Mouse (Mus musculus): ENCODE measurements at regions not wholly inside any gene's neighbourhood (a gene's known extent, or its start where the extent isn't known, plus 50 kb on each side); places are given as distances from the start of the nearest gene placed in this dataset.
A peak's percentile ranks its signal among the peaks of the same experiment; 100 is the strongest.

GRCm38 (mm10) chr13:48094275-48095035, 166.6 kb upstream of the Id4 start:
- no peaks in the 10 kb centered on the region for H3K36me3 ChIP-seq (ENCODE audit: control insufficient read depth, insufficient read depth, low read length)
- no peak overlapping the region for H3K4me3 ChIP-seq (ENCODE audit: low read depth, low read length)
- no peaks in the 10 kb centered on the region for H3K9me3 ChIP-seq (ENCODE audit: control insufficient read depth, low read length)
- WGBS: 81% methylated on average over 16 of the region's 16 CpGs
- H3K27ac ChIP-seq (ENCODE audit: low read depth, low read length): no peak overlapping the region
- no peaks in the 10 kb centered on the region for H3K27me3 ChIP-seq (replicated peaks; ENCODE audit: control insufficient read depth, insufficient read depth, low read length)
- ATAC-seq (replicated peaks; ENCODE audit: low FRiP score): no peak
- DNase-seq (ENCODE audit: low spot score): no peak
- H3K4me1 ChIP-seq (replicated peaks; ENCODE audit: control insufficient read depth, insufficient read depth, low read length): no peaks in the 10 kb centered on the region
- no peak overlapping the region for H3K9ac ChIP-seq (ENCODE audit: low read depth, low read length)
- no peak overlapping the region for H3K4me2 ChIP-seq

GRCm38 (mm10) chr13:48102156-48102555, 158.9 kb upstream of the Id4 start:
- DNase-seq (ENCODE audit: low spot score) (no peak), ATAC-seq (replicated peaks; ENCODE audit: low FRiP score) (no peak)
- Histone ChIP-seq H3K27me3 (replicated peaks; ENCODE audit: control insufficient read depth, insufficient read depth, low read length) (no peaks in the 10 kb centered on the region), H3K4me3 (ENCODE audit: low read depth, low read length) (no peak overlapping the region), H3K9ac (ENCODE audit: low read depth, low read length) (no peak overlapping the region), H3K4me2 (no peak overlapping the region), H3K36me3 (ENCODE audit: control insufficient read depth, insufficient read depth, low read length) (no peaks in the 10 kb centered on the region), H3K27ac (ENCODE audit: low read depth, low read length) (no peak overlapping the region), H3K4me1 (replicated peaks; ENCODE audit: control insufficient read depth, insufficient read depth, low read length) (no peaks in the 10 kb centered on the region), H3K9me3 (ENCODE audit: control insufficient read depth, low read length) (no peaks in the 10 kb centered on the region)
- WGBS: 73% methylated on average over 8 of the region's 8 CpGs

GRCm38 (mm10) chr13:48102576-48102975, 158.5 kb upstream of the Id4 start:
- Histone ChIP-seq H3K4me3 (ENCODE audit: low read depth, low read length) (no peak overlapping the region), H3K9ac (ENCODE audit: low read depth, low read length) (no peak overlapping the region), H3K27me3 (replicated peaks; ENCODE audit: control insufficient read depth, insufficient read depth, low read length) (no peaks in the 10 kb centered on the region), H3K4me1 (replicated peaks; ENCODE audit: control insufficient read depth, insufficient read depth, low read length) (no peaks in the 10 kb centered on the region), H3K9me3 (ENCODE audit: control insufficient read depth, low read length) (no peaks in the 10 kb centered on the region), H3K36me3 (ENCODE audit: control insufficient read depth, insufficient read depth, low read length) (no peaks in the 10 kb centered on the region), H3K27ac (ENCODE audit: low read depth, low read length) (no peak overlapping the region), H3K4me2 (no peak overlapping the region)
- no peak for ATAC-seq (replicated peaks; ENCODE audit: low FRiP score)
- DNase-seq (ENCODE audit: low spot score): no peak
- WGBS: 60% methylated on average over 7 of the region's 7 CpGs

GRCm38 (mm10) chr13:48104766-48105165, 156.3 kb upstream of the Id4 start:
- 73% methylated on average over 6 of the region's 6 CpGs for WGBS
- no peaks in the 10 kb centered on the region for H3K27me3 ChIP-seq (replicated peaks; ENCODE audit: control insufficient read depth, insufficient read depth, low read length)

GRCm38 (mm10) chr13:48106946-48107345, 154.1 kb upstream of the Id4 start:
- Histone ChIP-seq H3K27ac (ENCODE audit: low read depth, low read length) (no peak overlapping the region), H3K4me3 (ENCODE audit: low read depth, low read length) (no peak overlapping the region), H3K36me3 (ENCODE audit: control insufficient read depth, insufficient read depth, low read length) (no peaks in the 10 kb centered on the region), H3K4me2 (no peak overlapping the region), H3K4me1 (replicated peaks; ENCODE audit: control insufficient read depth, insufficient read depth, low read length) (no peaks in the 10 kb centered on the region), H3K27me3 (replicated peaks; ENCODE audit: control insufficient read depth, insufficient read depth, low read length) (no peaks in the 10 kb centered on the region), H3K9ac (ENCODE audit: low read depth, low read length) (no peak overlapping the region), H3K9me3 (ENCODE audit: control insufficient read depth, low read length) (no peaks in the 10 kb centered on the region)
- no peak for DNase-seq (ENCODE audit: low spot score)
- 79% methylated on average over 5 of the region's 5 CpGs for WGBS
- ATAC-seq (replicated peaks; ENCODE audit: low FRiP score): no peak

More at GRCm38 (mm10) chr13:48104766-48105165, 156.3 kb upstream of the Id4 start:
- Histone ChIP-seq H3K4me3 (ENCODE audit: low read depth, low read length) (no peak overlapping the region), H3K9ac (ENCODE audit: low read depth, low read length) (no peak overlapping the region), H3K27ac (ENCODE audit: low read depth, low read length) (no peak overlapping the region), H3K4me2 (no peak overlapping the region), H3K36me3 (ENCODE audit: control insufficient read depth, insufficient read depth, low read length) (no peaks in the 10 kb centered on the region), H3K4me1 (replicated peaks; ENCODE audit: control insufficient read depth, insufficient read depth, low read length) (no peaks in the 10 kb centered on the region), H3K9me3 (ENCODE audit: control insufficient read depth, low read length) (no peaks in the 10 kb centered on the region)
- no peak for ATAC-seq (replicated peaks; ENCODE audit: low FRiP score)
- no peak for DNase-seq (ENCODE audit: low spot score)

GRCm38 (mm10) chr13:48115890-48116289, 145.1 kb upstream of the Id4 start:
- Histone ChIP-seq H3K36me3 (ENCODE audit: control insufficient read depth, insufficient read depth, low read length) (no peaks in the 10 kb centered on the region), H3K9me3 (ENCODE audit: control insufficient read depth, low read length) (no peaks in the 10 kb centered on the region), H3K4me1 (replicated peaks; ENCODE audit: control insufficient read depth, insufficient read depth, low read length) (no peaks in the 10 kb centered on the region), H3K9ac (ENCODE audit: low read depth, low read length) (no peak overlapping the region), H3K27ac (ENCODE audit: low read depth, low read length) (no peak overlapping the region), H3K4me2 (no peak overlapping the region), H3K4me3 (ENCODE audit: low read depth, low read length) (no peak overlapping the region), H3K27me3 (replicated peaks; ENCODE audit: control insufficient read depth, insufficient read depth, low read length) (no peaks in the 10 kb centered on the region)
- WGBS: 80% methylated on average over 7 of the region's 7 CpGs
- ATAC-seq (replicated peaks; ENCODE audit: low FRiP score) (no peak), DNase-seq (ENCODE audit: low spot score) (no peak)

- WGBS: 75% methylated on average over 6 of the region's 6 CpGs
- peaks cover 8% of the 10 kb centered on the region for H3K27me3 ChIP-seq (replicated peaks; ENCODE audit: control insufficient read depth, insufficient read depth, low read length)
- H3K27ac ChIP-seq (ENCODE audit: low read depth, low read length): no peak overlapping the region
- no peaks in the 10 kb centered on the region for H3K9me3 ChIP-seq (ENCODE audit: control insufficient read depth, low read length)
- no peak overlapping the region for H3K9ac ChIP-seq (ENCODE audit: low read depth, low read length)
- H3K4me2 ChIP-seq: no peak overlapping the region
- ATAC-seq (replicated peaks; ENCODE audit: low FRiP score) (no peak), DNase-seq (ENCODE audit: low spot score) (no peak)
- no peaks in the 10 kb centered on the region for H3K4me1 ChIP-seq (replicated peaks; ENCODE audit: control insufficient read depth, insufficient read depth, low read length)
- H3K4me3 ChIP-seq (ENCODE audit: low read depth, low read length): no peak overlapping the region
- H3K36me3 ChIP-seq (ENCODE audit: control insufficient read depth, insufficient read depth, low read length): no peaks in the 10 kb centered on the region
Observed at GRCm38 (mm10) chr13:48126582-48126981, 134.4 kb upstream of the Id4 start.

GRCm38 (mm10) chr13:48130724-48131123, 130.3 kb upstream of the Id4 start:
- no peaks in the 10 kb centered on the region for H3K4me1 ChIP-seq (replicated peaks; ENCODE audit: control insufficient read depth, insufficient read depth, low read length)
- no peak overlapping the region for H3K9ac ChIP-seq (ENCODE audit: low read depth, low read length)
- no peak for ATAC-seq (replicated peaks; ENCODE audit: low FRiP score)
- H3K4me3 ChIP-seq (ENCODE audit: low read depth, low read length): peak overlapping the region; percentile 10; the same call in 1 of the 2 replicates
- 9% methylated on average over 17 of the region's 17 CpGs for WGBS
- no peaks in the 10 kb centered on the region for H3K9me3 ChIP-seq (ENCODE audit: control insufficient read depth, low read length)
- H3K27ac ChIP-seq (ENCODE audit: low read depth, low read length): no peak overlapping the region
- no peaks in the 10 kb centered on the region for H3K36me3 ChIP-seq (ENCODE audit: control insufficient read depth, insufficient read depth, low read length)
- H3K4me2 ChIP-seq: peak overlapping the region; percentile 51
- DNase-seq (ENCODE audit: low spot score): no peak
- H3K27me3 ChIP-seq (replicated peaks; ENCODE audit: control insufficient read depth, insufficient read depth, low read length): peaks cover 8% of the 10 kb centered on the region

GRCm38 (mm10) chr13:48131681-48132080, 129.3 kb upstream of the Id4 start:
- Histone ChIP-seq H3K4me2 (no peak overlapping the region), H3K9ac (ENCODE audit: low read depth, low read length) (no peak overlapping the region), H3K36me3 (ENCODE audit: control insufficient read depth, insufficient read depth, low read length) (no peaks in the 10 kb centered on the region), H3K27me3 (replicated peaks; ENCODE audit: control insufficient read depth, insufficient read depth, low read length) (peaks cover 8% of the 10 kb centered on the region), H3K27ac (ENCODE audit: low read depth, low read length) (no peak overlapping the region), H3K4me3 (ENCODE audit: low read depth, low read length) (no peak overlapping the region), H3K9me3 (ENCODE audit: control insufficient read depth, low read length) (no peaks in the 10 kb centered on the region), H3K4me1 (replicated peaks; ENCODE audit: control insufficient read depth, insufficient read depth, low read length) (no peaks in the 10 kb centered on the region)
- ATAC-seq (replicated peaks; ENCODE audit: low FRiP score): no peak
- DNase-seq (ENCODE audit: low spot score): no peak
- WGBS: 34% methylated on average over 5 of the region's 5 CpGs

Measured in liver, embryonic 11.5 days (tissue).